In genomic region chr7:16639028-16639427, GRCm38 (mm10) we compare ENCODE assay signal across 10 mouse cellular contexts. TPM values are rescaled to one million over a fixed set of nuclear protein-coding genes. Genes with fewer than 3 reads are reported as not detected.
DNase-seq lines count a peak whose midpoint lies in the region; ATAC-seq and TF ChIP-seq lines count a peak whose summit lies in the region.
"Had no signal": no experiment of that assay in that cellular context is flagged by ENCODE, and none has a peak within 500 bp of the region (broad histone marks: within the 10 kb centered on the region; RNA-seq: fewer than 3 reads in every experiment).

No protein-coding gene starts in this region.

- no peaks in the 10 kb centered on the region for H3K27me3 ChIP-seq in hindbrain, embryonic 16.5 days (replicated peaks; ENCODE audit: control insufficient read depth, insufficient read depth, low read length)
- H3K27me3 ChIP-seq in hindbrain, embryonic 11.5 days (ENCODE audit: control insufficient read depth, insufficient read depth, low read length) = no peaks in the 10 kb centered on the region

- WGBS in hindbrain, embryonic 16.5 days = 45% methylated on average over 3 of the region's 3 CpGs
- WGBS in hindbrain, embryonic 11.5 days = 86% methylated on average over 3 of the region's 3 CpGs

- DNase-seq in hindbrain, embryonic 11.5 days (ENCODE audit: low spot score) = no peak
- DNase-seq in 416B (ENCODE audit: low read depth) = peak; percentile 39
- peak; percentile 71 to 76 for DNase-seq in adrenal gland, postnatal 36 days
- DNase-seq in heart, postnatal 14 days = peak; percentile 76 to 85
- DNase-seq in embryo, embryonic 10 days (ENCODE audit: low spot score) = no peak
- no peak for DNase-seq in layer of hippocampus, adult 2 months (ENCODE audit: low spot score in 2 of 2)
- DNase-seq in layer of hippocampus, adult 9-10 months (ENCODE audit: low spot score) = no peak

- H3K27ac ChIP-seq in hindbrain, embryonic 16.5 days (ENCODE audit: low read depth, low read length) = no peak overlapping the region
- H3K27ac ChIP-seq in hindbrain, embryonic 11.5 days (ENCODE audit: low read depth, low read length) = no peak overlapping the region
- no peak overlapping the region for H3K27ac ChIP-seq in layer of hippocampus, adult 2 months

- intact Hi-C loops in heart, postnatal 14 days (cut with DNase I) = no loop called here

- no peak overlapping the region for H3K4me3 ChIP-seq in hindbrain, embryonic 16.5 days (ENCODE audit: low read length)
- no peak overlapping the region for H3K4me3 ChIP-seq in hindbrain, embryonic 11.5 days (ENCODE audit: low read depth, low read length)
- no peak overlapping the region for H3K4me3 ChIP-seq in layer of hippocampus, adult 2 months
- H3K4me3 ChIP-seq: megakaryocyte, embryonic 14.5 days had no signal

- peaks cover 2% of the 10 kb centered on the region; the same call in 1 of the 2 replicates for H3K9me3 ChIP-seq in hindbrain, embryonic 16.5 days (ENCODE audit: control insufficient read depth, low read length)
- no peaks in the 10 kb centered on the region for H3K9me3 ChIP-seq in hindbrain, embryonic 11.5 days (ENCODE audit: control insufficient read depth, low read length)

- TF ChIP-seq CTCF in layer of hippocampus, adult 2 months (conservative IDR thresholded peaks at IDR 0.05) = no peak

- no peak overlapping the region for H3K9ac ChIP-seq in hindbrain, embryonic 16.5 days (ENCODE audit: low read depth, low read length)
- no peak overlapping the region for H3K9ac ChIP-seq in hindbrain, embryonic 11.5 days (ENCODE audit: low read depth, low read length)

- no peaks in the 10 kb centered on the region for H3K4me1 ChIP-seq in hindbrain, embryonic 16.5 days (ENCODE audit: control insufficient read depth, insufficient read depth, low read depth, low read length)
- H3K4me1 ChIP-seq in hindbrain, embryonic 11.5 days (replicated peaks; ENCODE audit: control insufficient read depth, insufficient read depth, low read length) = no peaks in the 10 kb centered on the region

- no peaks in the 10 kb centered on the region for H3K36me3 ChIP-seq in hindbrain, embryonic 16.5 days (ENCODE audit: control insufficient read depth, insufficient read depth, low read length)
- H3K36me3 ChIP-seq in hindbrain, embryonic 11.5 days (ENCODE audit: control insufficient read depth, insufficient read depth, low read length) = no peaks in the 10 kb centered on the region

- no peak overlapping the region for H3K4me2 ChIP-seq in hindbrain, embryonic 16.5 days (ENCODE audit: low read length)
- no peak overlapping the region for H3K4me2 ChIP-seq in hindbrain, embryonic 11.5 days (replicated peaks; ENCODE audit: low read depth, low read length)

- peak; percentile 88 for ATAC-seq in hindbrain, embryonic 16.5 days
- no peak for ATAC-seq in hindbrain, embryonic 11.5 days (ENCODE audit: low FRiP score)

RNA-seq across cellular contexts. Expression of gene Arhgap35, which starts 24.2 kb away (rescaled TPM):
- polyA plus RNA-seq in hindbrain, embryonic 16.5 days (2015; fragmentation: Nextera tagmentation; extraction: Ambion mirVana) = 28.5 and 33.5 TPM in 2 replicates
- 31.8 and 37.6 TPM in 2 replicates for polyA plus RNA-seq in hindbrain, embryonic 11.5 days (2014; fragmentation: Nextera tagmentation; extraction: Ambion mirVana)
- 10 to 100 TPM; 55.7 to 68.7 TPM for total RNA-seq in adrenal gland, postnatal 36 days (2021)
- total RNA-seq in heart, postnatal 14 days (2021) = 10 to 100 TPM; 42.8 to 44.1 TPM
- total RNA-seq in layer of hippocampus, adult 2 months (2021) = 100 to 1,000 TPM; 124 to 128 TPM

RNA-seq across cellular contexts. Expression of gene Ceacam15, which starts 36.5 kb away (rescaled TPM):
- not detected in 2 replicates for polyA plus RNA-seq in hindbrain, embryonic 16.5 days (2015; fragmentation: Nextera tagmentation; extraction: Ambion mirVana)
- polyA plus RNA-seq in hindbrain, embryonic 11.5 days (2014; fragmentation: Nextera tagmentation; extraction: Ambion mirVana) = not detected in 2 replicates
- not detected for total RNA-seq in adrenal gland, postnatal 36 days (2021)
- not detected for total RNA-seq in heart, postnatal 14 days (2021)
- total RNA-seq in layer of hippocampus, adult 2 months (2021) = not detected
- polyA plus RNA-seq: gonadal fat pad, adult 2 months had no signal

Comparison
In these comparisons a context has a peak if more than half of its experiments do, and no peak if none do; other contexts are left out.
1. DNase-seq: peak in 416B (single experiment), adrenal gland, postnatal 36 days (2 of 2) and heart, postnatal 14 days (2 of 2); none in hindbrain, embryonic 11.5 days (single experiment), embryo, embryonic 10 days (single experiment), layer of hippocampus, adult 2 months (0 of 2) and layer of hippocampus, adult 9-10 months (single experiment).